Mouse (Mus musculus) MEL (cell line): ENCODE data around the gene Ank2. TPM values are rescaled to one million over a fixed set of nuclear protein-coding genes. Genes with fewer than 3 reads are reported as not detected.

Experiments
- DNase-seq: peaks from one replicate; pipeline ENCODE4 v3.0.0; 2011; ENCODE audit warnings: low read depth, low spot score
- H3K27ac ChIP-seq: 2 replicates; pipeline ENCODE4 v1.5.1; 2012; ENCODE audit warnings: low read depth, mild to moderate bottlenecking, control low read depth, low read length, moderate library complexity; ENCODE audit not compliant: control insufficient read depth
- H3K27me3 ChIP-seq, 2 experiments: fragments of 150-350 bp in 1 of 2; sonication (generic) in 1 of 2; 2 replicates each; pipeline ENCODE4 v1.6.1; 2012; ENCODE audit warnings: low read length in 2 of 2, mild to moderate bottlenecking in 2 of 2, improper control_type of control experiment in 1 of 2, moderate library complexity in 1 of 2; ENCODE audit not compliant: insufficient read depth in 2 of 2, control insufficient read depth in 1 of 2
- H3K36me3 ChIP-seq, 2 experiments: 2 replicates each; pipeline ENCODE4 v1.6.1; 2012 to 2014; ENCODE audit warnings: low read length in 2 of 2, improper control_type of control experiment in 1 of 2, inconsistent platforms in 1 of 2, mild to moderate bottlenecking in 1 of 2; ENCODE audit not compliant: insufficient read depth in 2 of 2, control insufficient read depth in 1 of 2
- H3K4me1 ChIP-seq, 2 experiments: fragments of 150-350 bp in 1 of 2; sonication (generic) in 1 of 2; 2 replicates each; pipeline ENCODE4 v1.6.1; 2012; ENCODE audit warnings: low read length in 2 of 2, improper control_type of control experiment in 1 of 2, mild to moderate bottlenecking in 1 of 2; ENCODE audit not compliant: insufficient read depth in 2 of 2, control insufficient read depth in 1 of 2
- H3K4me3 ChIP-seq, 2 experiments: fragments of 150-350 bp in 1 of 2; sonication (generic) in 1 of 2; 2 replicates each; pipeline ENCODE4 v1.5.1; 2012; ENCODE audit warnings: low read depth in 2 of 2, low read length in 2 of 2, mild to moderate bottlenecking in 2 of 2, moderate library complexity in 2 of 2, control low read depth in 1 of 2, improper control_type of control experiment in 1 of 2; ENCODE audit not compliant: control insufficient read depth in 1 of 2, insufficient read depth in 1 of 2
- H3K79me2 ChIP-seq: 2 replicates; pipeline ENCODE4 v1.6.1; 2012; ENCODE audit warnings: mild to moderate bottlenecking, low read length, moderate library complexity; ENCODE audit not compliant: control insufficient read depth, poor library complexity, insufficient read depth
- H3K9ac ChIP-seq: 2 replicates; pipeline ENCODE4 v1.6.1; 2012; ENCODE audit warnings: low read depth, mild to moderate bottlenecking, control low read depth, low read length, moderate library complexity; ENCODE audit not compliant: control insufficient read depth, poor library complexity, severe bottlenecking
- H3K9me3 ChIP-seq: fragments of 150-350 bp; sonication (generic); replicated peaks from 2 replicates; pipeline ENCODE4 v1.6.1; 2012; ENCODE audit warnings: mild to moderate bottlenecking, low read length, improper control_type of control experiment, moderate library complexity; ENCODE audit not compliant: insufficient read depth
- CHD2 ChIP-seq: IDR thresholded peaks from 2 replicates; pipeline ENCODE4 v1.6.1; 2011; ENCODE audit warnings: low read length, improper control_type of control experiment
- CTCF ChIP-seq, 3 experiments: IDR thresholded peaks in 2 of 3; conservative IDR thresholded peaks in 1 of 3; 2 replicates each; pipeline ENCODE4 v1.5.1; 2011 to 2012; ENCODE audit warnings: low read length in 3 of 3, low read depth in 2 of 3, mild to moderate bottlenecking in 2 of 3, improper control_type of control experiment in 1 of 3, inconsistent platforms in 1 of 3, mixed read lengths in 1 of 3, moderate library complexity in 1 of 3; ENCODE audit not compliant: control insufficient read depth in 1 of 3, insufficient read depth in 1 of 3, poor library complexity in 1 of 3, severe bottlenecking in 1 of 3
- E2F4 ChIP-seq: IDR thresholded peaks from 2 replicates; pipeline ENCODE4 v1.6.1; 2011; ENCODE audit warnings: low read depth, low read length, improper control_type of control experiment, borderline replicate concordance
- ELF1 ChIP-seq: IDR thresholded peaks from 2 replicates; pipeline ENCODE4 v1.6.1; 2014; ENCODE audit warnings: low read depth, mild to moderate bottlenecking, inconsistent platforms, low read length, improper control_type of control experiment, moderate library complexity
- GATA1 ChIP-seq: IDR thresholded peaks from 2 replicates; pipeline ENCODE4 v1.6.1; 2011; ENCODE audit warnings: low read depth, low read length, improper control_type of control experiment
- HCFC1 ChIP-seq: IDR thresholded peaks from 2 replicates; pipeline ENCODE4 v1.6.1; 2012; ENCODE audit warnings: low read depth, mild to moderate bottlenecking, inconsistent platforms, low read length, improper control_type of control experiment, moderate library complexity
- JUND ChIP-seq: IDR thresholded peaks from 2 replicates; pipeline ENCODE4 v1.6.1; 2011; ENCODE audit warnings: low read depth, mild to moderate bottlenecking, improper control_type of control experiment, low read length
- KAT2A ChIP-seq: conservative IDR thresholded peaks from 2 replicates; pipeline ENCODE4 v1.6.1; 2012; ENCODE audit warnings: low read depth, low read length, improper control_type of control experiment, inconsistent platforms
- MAZ ChIP-seq: IDR thresholded peaks from 2 replicates; pipeline ENCODE4 v1.6.1; 2012; ENCODE audit warnings: low read depth, mild to moderate bottlenecking, inconsistent platforms, low read length, improper control_type of control experiment
- MYB ChIP-seq: IDR thresholded peaks from 2 replicates; pipeline ENCODE4 v1.6.1; 2011; ENCODE audit warnings: mild to moderate bottlenecking, low read depth, low read length, improper control_type of control experiment
- MYC ChIP-seq: IDR thresholded peaks from 2 replicates; pipeline ENCODE4 v1.6.1; 2011; ENCODE audit warnings: low read depth, mild to moderate bottlenecking, low read length, improper control_type of control experiment, moderate library complexity
- NELFE ChIP-seq: IDR thresholded peaks from 2 replicates; pipeline ENCODE4 v1.6.1; 2011; ENCODE audit warnings: low read depth, low read length, improper control_type of control experiment
- POLR2A ChIP-seq, 2 experiments: IDR thresholded peaks; 2 replicates each; pipeline ENCODE4 v1.6.1; 2011 to 2012; ENCODE audit warnings: low read length in 2 of 2, mild to moderate bottlenecking in 2 of 2, control low read depth in 1 of 2, improper control_type of control experiment in 1 of 2, low read depth in 1 of 2, moderate library complexity in 1 of 2; ENCODE audit not compliant: control insufficient read depth in 1 of 2, insufficient read depth in 1 of 2, poor library complexity in 1 of 2
- TAL1 ChIP-seq: IDR thresholded peaks from 2 replicates; pipeline ENCODE4 v1.6.1; 2012; ENCODE audit warnings: mild to moderate bottlenecking, inconsistent platforms, low read length, moderate library complexity, mixed read lengths
- ZKSCAN1 ChIP-seq: IDR thresholded peaks from 2 replicates; pipeline ENCODE4 v1.6.1; 2012; ENCODE audit warnings: low read depth, mild to moderate bottlenecking, inconsistent platforms, low read length, improper control_type of control experiment, moderate library complexity
- ZMIZ1 ChIP-seq: IDR thresholded peaks from 2 replicates; pipeline ENCODE4 v1.6.1; 2012; ENCODE audit warnings: low read depth, mild to moderate bottlenecking, inconsistent platforms, low read length, improper control_type of control experiment, moderate library complexity
- polyA plus RNA-seq, 2 experiments: library from polyadenylated mRNA; stranded (reverse) in 1 of 2; unstranded in 1 of 2; fragments of >175 nt in 1 of 2; fragments of >200 nt in 1 of 2; gene quantifications; 2 replicates each; pipeline versions ENCODE4 v1.2.1 to v1.2.4; 2012; ENCODE audit warnings: low replicate concordance in 2 of 2, low read depth in 1 of 2; ENCODE audit not compliant: insufficient read length in 2 of 2, insufficient read depth in 1 of 2, missing spikeins in 1 of 2
- total RNA-seq: library from RNA; depleted of rRNA; stranded (reverse); fragments of 300-350 nt; gene quantifications from 2 replicates; pipeline ENCODE4 v1.2.3, GENCODE M21; 2012

Ank2 gene
- total and polyA plus RNA-seq, 3 experiments: 2.7 to 4.5 TPM; not detected in 1

- no peak overlapping the region for H3K9ac ChIP-seq
- no peak overlapping the region for H3K4me3 ChIP-seq
- H3K27ac ChIP-seq: no peak overlapping the region
- H3K79me2 ChIP-seq: no peaks in the 10 kb centered on the region
- no peaks in the 10 kb centered on the region for H3K27me3 ChIP-seq
- TF ChIP-seq JUND: no peak
- TF ChIP-seq ELF1: no peak
- TF ChIP-seq MYB: no peak
- no peak for DNase-seq
- no peaks in the 10 kb centered on the region for H3K4me1 ChIP-seq
- H3K36me3 ChIP-seq: no peaks in the 10 kb centered on the region
- no peaks in the 10 kb centered on the region for H3K9me3 ChIP-seq
These were observed 239.0 kb downstream of the Ank2 start for GRCm38 (mm10) chr3:127260007-127260785.

GRCm38 (mm10) chr3:127258466-127259075, 240.6 kb downstream of the Ank2 start:
- H3K36me3 ChIP-seq: no peaks in the 10 kb centered on the region
- H3K27me3 ChIP-seq: no peaks in the 10 kb centered on the region
- no peaks in the 10 kb centered on the region for H3K4me1 ChIP-seq
- no peaks in the 10 kb centered on the region for H3K9me3 ChIP-seq
- no peak overlapping the region for H3K9ac ChIP-seq
- no peak overlapping the region for H3K27ac ChIP-seq
- DNase-seq: no peak
- H3K79me2 ChIP-seq: no peaks in the 10 kb centered on the region
- no peak overlapping the region for H3K4me3 ChIP-seq
- no peak for TF ChIP-seq CTCF (IDR thresholded peaks at IDR 0.05 in 2 of 3, conservative IDR thresholded peaks at IDR 0.05 in 1 of 3; ENCODE audit: control insufficient read depth in 1 of 3, insufficient read depth in 1 of 3, low read depth in 2 of 3, low read length in 3 of 3, poor library complexity in 1 of 3, severe bottlenecking in 1 of 3)
- TF ChIP-seq MYC: no peak
- no peak for TF ChIP-seq POLR2A (IDR thresholded peaks at IDR 0.05; ENCODE audit: control insufficient read depth in 1 of 2, insufficient read depth in 1 of 2, low read depth in 1 of 2, low read length in 2 of 2, poor library complexity in 1 of 2)
- no peak for TF ChIP-seq NELFE
- no peak for TF ChIP-seq CHD2
- TF ChIP-seq JUND: no peak
- TF ChIP-seq GATA1: no peak
- TF ChIP-seq ZMIZ1: no peak
- TF ChIP-seq HCFC1: no peak
- no peak for TF ChIP-seq ZKSCAN1
- TF ChIP-seq KAT2A: no peak
- TF ChIP-seq TAL1: no peak
- no peak for TF ChIP-seq MAZ
- no peak for TF ChIP-seq E2F4
- TF ChIP-seq, all 39 proteins: peak for 0
